Mouse (Mus musculus) lung, embryonic 14.5 days (tissue): ENCODE measurements at regions not wholly inside any gene's neighbourhood (a gene's known extent, or its start where the extent isn't known, plus 50 kb on each side); places are given as distances from the start of the nearest gene placed in this dataset.

Source experiments
- ATAC-seq: fragments of 200-750 bp; cut with Nextera tagmentation; 2 replicates; pipeline ENCODE4 v1.8.0; 2017; ENCODE audit warnings: mild to moderate bottlenecking, moderate TSS enrichment, moderate library complexity; ENCODE audit not compliant: insufficient read depth
- DNase-seq: peaks from one replicate; pipeline ENCODE4 v3.0.0-alpha.2; 2015
- H3K27ac ChIP-seq: fragments of 300-500 bp; sonication (generic); 2 replicates; pipeline ENCODE4 v1.5.1; 2014; ENCODE audit warnings: low read depth, mild to moderate bottlenecking, moderate library complexity
- H3K27me3 ChIP-seq: fragments of 300-500 bp; sonication (generic); 2 replicates; pipeline ENCODE4 v1.6.1; 2014; ENCODE audit warnings: low read length, control low read depth; ENCODE audit not compliant: insufficient read depth
- H3K36me3 ChIP-seq: fragments of 300-500 bp; sonication (generic); 2 replicates; pipeline ENCODE4 v1.6.1; 2014; ENCODE audit warnings: control low read depth; ENCODE audit not compliant: insufficient read depth
- H3K4me1 ChIP-seq: fragments of 300-500 bp; sonication (generic); 2 replicates; pipeline ENCODE4 v1.6.1; 2014; ENCODE audit warnings: antibody characterized with exemption, control low read depth; ENCODE audit not compliant: insufficient read depth
- H3K4me2 ChIP-seq: fragments of 300-500 bp; sonication (generic); 2 replicates; pipeline ENCODE4 v1.6.1; 2014; ENCODE audit warnings: mild to moderate bottlenecking
- H3K4me3 ChIP-seq: fragments of 300-500 bp; sonication (generic); 2 replicates; pipeline ENCODE4 v1.5.1; 2014; ENCODE audit warnings: low read depth, low read length
- H3K9ac ChIP-seq: fragments of 300-500 bp; sonication (generic); 2 replicates; pipeline ENCODE4 v1.6.1; 2014
- H3K9me3 ChIP-seq: fragments of 300-500 bp; sonication (generic); 2 replicates; pipeline ENCODE4 v1.6.1; 2016; ENCODE audit warnings: low read depth, low read length, control low read depth
- CTCF ChIP-seq: IDR thresholded peaks from 2 replicates; pipeline ENCODE4 v1.5.1; 2016; ENCODE audit warnings: antibody characterized with exemption, low read depth
- WGBS: fragments of 180-500 bp; shearing (Covaris S2); extraction: QIAGEN DNeasy Blood & Tissue Kit; methylation state at CpG from one replicate; pipeline ENCODE4 v1.1.7; 2014; 5-methylcytosine and 5-hydroxymethylcytosine counted together

GRCm38 (mm10) chrX:98375437-98375836 lies 226.9 kb downstream of the Ar start:
- DNase-seq (peak; percentile 18), ATAC-seq (no peak)
- H3K27me3 ChIP-seq: no peaks in the 10 kb centered on the region
- H3K4me3 ChIP-seq: no peak overlapping the region
- no peak overlapping the region for H3K4me2 ChIP-seq
- H3K36me3 ChIP-seq: no peaks in the 10 kb centered on the region
- no peaks in the 10 kb centered on the region for H3K4me1 ChIP-seq
- H3K9me3 ChIP-seq: no peaks in the 10 kb centered on the region
- H3K27ac ChIP-seq: no peak overlapping the region
- no peak for TF ChIP-seq CTCF
- H3K9ac ChIP-seq: no peak overlapping the region

- no peak overlapping the region for H3K4me2 ChIP-seq
- no peak for TF ChIP-seq CTCF
- H3K36me3 ChIP-seq: no peaks in the 10 kb centered on the region
- ATAC-seq (peak; percentile 89), DNase-seq (peak; percentile 81)
- no peaks in the 10 kb centered on the region for H3K9me3 ChIP-seq
- H3K4me1 ChIP-seq: no peaks in the 10 kb centered on the region
- 44% methylated on average over 7 of the region's 7 CpGs for WGBS
- H3K4me3 ChIP-seq: no peak overlapping the region
- H3K9ac ChIP-seq: no peak overlapping the region
- H3K27me3 ChIP-seq: no peaks in the 10 kb centered on the region
- H3K27ac ChIP-seq: no peak overlapping the region
Observed at GRCm38 (mm10) chrX:98380247-98380905, 231.8 kb downstream of the Ar start.

- Histone ChIP-seq H3K27me3 (no peaks in the 10 kb centered on the region), H3K4me1 (no peaks in the 10 kb centered on the region), H3K9ac (no peak overlapping the region), H3K4me2 (no peak overlapping the region), H3K9me3 (no peaks in the 10 kb centered on the region), H3K27ac (no peak overlapping the region), H3K36me3 (no peaks in the 10 kb centered on the region), H3K4me3 (no peak overlapping the region)
- no peak for TF ChIP-seq CTCF
- ATAC-seq (no peak), DNase-seq (no peak)
- 65% methylated on average over 1 of the region's 1 CpGs for WGBS
Observed at GRCm38 (mm10) chrX:98384017-98384416, 235.4 kb downstream of the Ar start.

GRCm38 (mm10) chrX:98392376-98392775 lies 243.8 kb downstream of the Ar start:
- H3K4me2 ChIP-seq: no peak overlapping the region
- no peak overlapping the region for H3K9ac ChIP-seq
- no peaks in the 10 kb centered on the region for H3K36me3 ChIP-seq
- no peaks in the 10 kb centered on the region for H3K27me3 ChIP-seq
- H3K4me1 ChIP-seq: no peaks in the 10 kb centered on the region
- TF ChIP-seq CTCF: no peak
- H3K9me3 ChIP-seq: no peaks in the 10 kb centered on the region
- no peak overlapping the region for H3K4me3 ChIP-seq
- DNase-seq (no peak), ATAC-seq (no peak)
- no peak overlapping the region for H3K27ac ChIP-seq

GRCm38 (mm10) chrX:98409090-98409489 lies 260.5 kb downstream of the Ar start:
- no peak overlapping the region for H3K4me3 ChIP-seq
- H3K9ac ChIP-seq: no peak overlapping the region
- TF ChIP-seq CTCF: no peak
- ATAC-seq (no peak), DNase-seq (no peak)
- no peak overlapping the region for H3K27ac ChIP-seq
- no peaks in the 10 kb centered on the region for H3K4me1 ChIP-seq
- no peak overlapping the region for H3K4me2 ChIP-seq
- H3K27me3 ChIP-seq: no peaks in the 10 kb centered on the region
- no peaks in the 10 kb centered on the region for H3K36me3 ChIP-seq
- no peaks in the 10 kb centered on the region for H3K9me3 ChIP-seq

- H3K4me2 ChIP-seq: no peak overlapping the region
- DNase-seq (no peak), ATAC-seq (no peak)
- no peaks in the 10 kb centered on the region for H3K9me3 ChIP-seq
- H3K36me3 ChIP-seq: no peaks in the 10 kb centered on the region
- no peaks in the 10 kb centered on the region for H3K27me3 ChIP-seq
- no peak overlapping the region for H3K9ac ChIP-seq
- TF ChIP-seq CTCF: no peak
- no peak overlapping the region for H3K4me3 ChIP-seq
- H3K27ac ChIP-seq: no peak overlapping the region
- H3K4me1 ChIP-seq: no peaks in the 10 kb centered on the region
Observed at GRCm38 (mm10) chrX:98419437-98419836, 270.9 kb downstream of the Ar start.

- no peak overlapping the region for H3K4me2 ChIP-seq
- no peak overlapping the region for H3K4me3 ChIP-seq
- no peak overlapping the region for H3K27ac ChIP-seq
- no peaks in the 10 kb centered on the region for H3K27me3 ChIP-seq
- WGBS: 68% methylated on average over 2 of the region's 2 CpGs
- no peaks in the 10 kb centered on the region for H3K9me3 ChIP-seq
- no peak overlapping the region for H3K9ac ChIP-seq
- ATAC-seq: no peak
- TF ChIP-seq CTCF: no peak
- no peak for DNase-seq
- H3K36me3 ChIP-seq: no peaks in the 10 kb centered on the region
- H3K4me1 ChIP-seq: no peaks in the 10 kb centered on the region
Observed at GRCm38 (mm10) chrX:98452026-98452425, 303.5 kb downstream of the Ar start.
